Mouse (Mus musculus) liver, adult 2 months (tissue): Measurements from ENCODE around the gene Myh6. TPM values are rescaled to one million over a fixed set of nuclear protein-coding genes. Genes with fewer than 3 reads are reported as not detected.

ENCODE experiments used
- DNase-seq: peaks from one replicate; pipeline ENCODE4 v3.0.0-alpha.2; 2011; ENCODE audit warnings: low read depth, low spot score; ENCODE audit errors: extremely low read depth
- H3K27ac ChIP-seq: fragments of 200-500 bp; replicated peaks from 2 replicates; pipeline ENCODE4 v1.5.1; 2012; ENCODE audit warnings: low read depth, mild to moderate bottlenecking, control low read depth, inconsistent platforms, low read length; ENCODE audit not compliant: insufficient read depth
- H3K27me3 ChIP-seq: fragments of 200-500 bp; 2 replicates; pipeline ENCODE4 v1.6.1; 2012; ENCODE audit warnings: mild to moderate bottlenecking, moderate library complexity, low read length, inconsistent platforms; ENCODE audit not compliant: control insufficient read depth, insufficient read depth
- H3K36me3 ChIP-seq: fragments of 200-500 bp; 2 replicates; pipeline ENCODE4 v1.6.1; 2012; ENCODE audit warnings: low read length, inconsistent platforms; ENCODE audit not compliant: control insufficient read depth, insufficient read depth
- H3K4me1 ChIP-seq: fragments of 200-500 bp; 2 replicates; pipeline ENCODE4 v1.6.1; 2011; ENCODE audit warnings: low read length; ENCODE audit not compliant: control insufficient read depth, insufficient read depth
- H3K4me3 ChIP-seq: fragments of 200-500 bp; 2 replicates; pipeline ENCODE4 v1.5.1; 2011; ENCODE audit warnings: low read depth, mild to moderate bottlenecking, control low read depth, low read length, moderate library complexity; ENCODE audit not compliant: insufficient read depth
- H3K79me2 ChIP-seq: fragments of 200-500 bp; 2 replicates; pipeline ENCODE4 v1.6.1; 2012; ENCODE audit warnings: inconsistent platforms, mild to moderate bottlenecking, low read length, moderate library complexity; ENCODE audit not compliant: control insufficient read depth, insufficient read depth
- H3K9ac ChIP-seq: fragments of 200-500 bp; 2 replicates; pipeline ENCODE4 v1.6.1; 2012; ENCODE audit warnings: low read depth, mild to moderate bottlenecking, control low read depth, inconsistent platforms, low read length
- CTCF ChIP-seq: fragments of 200-500 bp; IDR thresholded peaks from 2 replicates; pipeline ENCODE4 v1.5.1; 2011; ENCODE audit warnings: low read depth, low read length, control low read depth
- POLR2A ChIP-seq: fragments of 200-500 bp; IDR thresholded peaks from 2 replicates; pipeline ENCODE4 v1.6.1; 2011; ENCODE audit warnings: low read length, control low read depth; ENCODE audit not compliant: insufficient read depth; ENCODE audit errors: extremely low read depth
- WGBS: fragments of 180-500 bp; shearing (Covaris S2); methylation state at CpG from one replicate; pipeline ENCODE4 v1.1.7; 2018; 5-methylcytosine and 5-hydroxymethylcytosine counted together
- polyA plus RNA-seq: library from polyadenylated mRNA; depleted of rRNA; stranded (reverse); fragments of >200 nt; gene quantifications from 2 replicates; pipeline ENCODE4 v1.2.3, GENCODE M21; 2012; rRNA removed
- total RNA-seq: library from RNA; depleted of rRNA; stranded (reverse); fragments of >200 nt; gene quantifications from 2 replicates; pipeline ENCODE4 v1.2.3, GENCODE M21; 2014; rRNA removed

Myh6 gene
- total and polyA plus RNA-seq, 2 experiments, result 0.02 TPM; not detected in 1

- Histone ChIP-seq H3K79me2 (no peaks in the 10 kb centered on the region), H3K27me3 (no peaks in the 10 kb centered on the region), H3K9ac (no peak overlapping the region), H3K36me3 (no peaks in the 10 kb centered on the region; the same call in 1 of the 2 replicates), H3K4me3 (no peak overlapping the region), H3K4me1 (peaks cover 1% of the 10 kb centered on the region; the same call in 1 of the 2 replicates), H3K27ac (no peak overlapping the region)
- WGBS, result 95% methylated on average over 4 of the region's 4 CpGs
- TF ChIP-seq POLR2A, result no peak
- no peak for TF ChIP-seq CTCF
- DNase-seq, result no peak
These were observed 63.1 kb downstream of the Myh6 start for GRCm38 (mm10) chr14:54903641-54904040.

GRCm38 (mm10) chr14:54900383-54900782, 66.3 kb downstream of the Myh6 start:
- 2% methylated on average over 3 of the region's 3 CpGs for WGBS
- TF ChIP-seq CTCF (peak; percentile 56), POLR2A (no peak)
- no peak overlapping the region for H3K4me3 ChIP-seq

GRCm38 (mm10) chr14:54897445-54897844, 69.3 kb downstream of the Myh6 start:
- 29% methylated on average over 2 of the region's 2 CpGs for WGBS
- peaks cover 8% of the 10 kb centered on the region for H3K4me1 ChIP-seq
- H3K27me3 ChIP-seq, result no peaks in the 10 kb centered on the region
- no peak for DNase-seq
- H3K4me3 ChIP-seq, result no peak overlapping the region
- no peak overlapping the region for H3K27ac ChIP-seq
- H3K79me2 ChIP-seq, result no peaks in the 10 kb centered on the region; the same call in 1 of the 2 replicates
- H3K36me3 ChIP-seq, result peaks cover 27% of the 10 kb centered on the region
- no peak overlapping the region for H3K9ac ChIP-seq
- no peak for TF ChIP-seq CTCF
- TF ChIP-seq POLR2A, result no peak

More at GRCm38 (mm10) chr14:54900383-54900782, 66.3 kb downstream of the Myh6 start:
- Histone ChIP-seq H3K27me3 (no peaks in the 10 kb centered on the region), H3K36me3 (peaks cover 26% of the 10 kb centered on the region), H3K9ac (no peak overlapping the region), H3K27ac (no peak overlapping the region), H3K4me1 (peaks cover 5% of the 10 kb centered on the region), H3K79me2 (no peaks in the 10 kb centered on the region)
- peak; percentile 80 for DNase-seq

GRCm38 (mm10) chr14:54894296-54895151, 72.2 kb downstream of the Myh6 start:
- H3K79me2 ChIP-seq, result no peaks in the 10 kb centered on the region; the same call in 1 of the 2 replicates
- peak overlapping the region; percentile 96 for H3K9ac ChIP-seq
- H3K36me3 ChIP-seq, result peaks cover 27% of the 10 kb centered on the region
- TF ChIP-seq CTCF (no peak), POLR2A (no peak)
- under 1% methylated on average over 53 of the region's 54 CpGs for WGBS
- no peaks in the 10 kb centered on the region for H3K27me3 ChIP-seq
- peak; percentile 78 for DNase-seq
- peak overlapping the region; percentile 92 for H3K27ac ChIP-seq
- peak overlapping the region; percentile 90 for H3K4me3 ChIP-seq
- H3K4me1 ChIP-seq, result peaks cover 7% of the 10 kb centered on the region

- Histone ChIP-seq H3K9ac (peak overlapping the region; percentile 96), H3K4me3 (peak overlapping the region; percentile 90), H3K4me1 (peaks cover 7% of the 10 kb centered on the region), H3K27ac (no peak overlapping the region), H3K36me3 (peaks cover 27% of the 10 kb centered on the region), H3K79me2 (no peaks in the 10 kb centered on the region; the same call in 1 of the 2 replicates), H3K27me3 (no peaks in the 10 kb centered on the region)
- peak; percentile 100 for DNase-seq
- WGBS, result under 1% methylated on average over 38 of the region's 38 CpGs
- TF ChIP-seq POLR2A, result peak; percentile 23; the same call in 1 of the 2 replicates
- TF ChIP-seq CTCF, result no peak
These were observed 73.0 kb downstream of the Myh6 start for GRCm38 (mm10) chr14:54893651-54894181.

- no peaks in the 10 kb centered on the region; the same call in 1 of the 2 replicates for H3K79me2 ChIP-seq
- 91% methylated on average over 3 of the region's 3 CpGs for WGBS
- peaks cover 7% of the 10 kb centered on the region for H3K4me1 ChIP-seq
- peak within 1 kb of the TSS; percentile 30; the same call in 1 of the 2 replicates for H3K27ac ChIP-seq
- no peak within 1 kb of the TSS for H3K9ac ChIP-seq
- no peak for DNase-seq
- H3K27me3 ChIP-seq, result no peaks in the 10 kb centered on the region
- TF ChIP-seq POLR2A (no peak), CTCF (no peak)
- peaks cover 19% of the 10 kb centered on the region for H3K36me3 ChIP-seq
- H3K4me3 ChIP-seq, result no peak within 1 kb of the TSS; the same call in 1 of the 2 replicates
These were observed 74.5 kb downstream of the Myh6 start, which contains the start of gene Pabpn1 for GRCm38 (mm10) chr14:54892200-54892599. Gene Pabpn1 (plus strand): TSS chr14:54892500.

Other genes starting within 250 kb of the Myh6 start
- gene Slc7a8, start 185.0 kb downstream of the Myh6 start, total RNA-seq, result 1.0 and 1.8 TPM in 2 replicates
- 2.2 and 2.9 TPM in 2 replicates for gene Slc7a8, start 185.0 kb downstream of the Myh6 start, polyA plus RNA-seq
- gene Rnf212b, start 152.8 kb downstream of the Myh6 start, total RNA-seq, result not detected in 2 replicates
- not detected in 2 replicates for gene Rnf212b, start 152.8 kb downstream of the Myh6 start, polyA plus RNA-seq
- 1.9 and 2.5 TPM in 2 replicates for gene Homez, start 96.0 kb downstream of the Myh6 start, total RNA-seq
- gene Homez, start 96.0 kb downstream of the Myh6 start, polyA plus RNA-seq, result 2.1 and 3.3 TPM in 2 replicates
- 4.9 and 6.4 TPM in 2 replicates for gene Ppp1r3e, start 89.4 kb downstream of the Myh6 start, total RNA-seq
- gene Ppp1r3e, start 89.4 kb downstream of the Myh6 start, polyA plus RNA-seq, result 7.5 and 8.7 TPM in 2 replicates
- 14.1 and 17.2 TPM in 2 replicates for gene Bcl2l2, start 83.5 kb downstream of the Myh6 start, total RNA-seq
- 17.3 and 19.5 TPM in 2 replicates for gene Bcl2l2, start 83.5 kb downstream of the Myh6 start, polyA plus RNA-seq
- gene Gm20521, start 83.5 kb downstream of the Myh6 start, total RNA-seq, result 0.13 TPM in 1 of 2 replicates, not detected in the other
- 7.9 TPM in 1 of 2 replicates, not detected in the other for gene Gm20521, start 83.5 kb downstream of the Myh6 start, polyA plus RNA-seq
- 29.7 and 37.8 TPM in 2 replicates for gene Pabpn1, start 74.4 kb downstream of the Myh6 start, total RNA-seq
- gene Pabpn1, start 74.4 kb downstream of the Myh6 start, polyA plus RNA-seq, result 65.4 and 89.4 TPM in 2 replicates
- 0.46 and 0.81 TPM in 2 replicates for gene Slc22a17, start 53.8 kb downstream of the Myh6 start, total RNA-seq
- gene Slc22a17, start 53.8 kb downstream of the Myh6 start, polyA plus RNA-seq, result 1.4 and 2.7 TPM in 2 replicates
- gene Efs, start 40.8 kb downstream of the Myh6 start, total RNA-seq, result under 0.01 and 0.20 TPM in 2 replicates
- 0.13 and 0.15 TPM in 2 replicates for gene Efs, start 40.8 kb downstream of the Myh6 start, polyA plus RNA-seq
- not detected in 2 replicates for gene Il25, start 34.2 kb downstream of the Myh6 start, total RNA-seq
- not detected in 2 replicates for gene Il25, start 34.2 kb downstream of the Myh6 start, polyA plus RNA-seq
- gene Cmtm5, start 30.7 kb downstream of the Myh6 start, total RNA-seq, result not detected in 2 replicates
- gene Cmtm5, start 30.7 kb downstream of the Myh6 start, polyA plus RNA-seq, result not detected in 2 replicates
- gene Gm17428, start 10.0 kb upstream of the Myh6 start, total RNA-seq, result not detected in 2 replicates
- gene Gm17428, start 10.0 kb upstream of the Myh6 start, polyA plus RNA-seq, result not detected in 2 replicates
- gene Myh7, start 27.7 kb upstream of the Myh6 start, total RNA-seq, result 1.5 TPM in 1 of 2 replicates, not detected in the other
- gene Myh7, start 27.7 kb upstream of the Myh6 start, polyA plus RNA-seq, result 0.02 TPM in 1 of 2 replicates, not detected in the other
- gene Ngdn, start 48.5 kb upstream of the Myh6 start, total RNA-seq, result 25.8 and 26.9 TPM in 2 replicates
- 6.9 and 8.1 TPM in 2 replicates for gene Ngdn, start 48.5 kb upstream of the Myh6 start, polyA plus RNA-seq
- 1.5 and 1.7 TPM in 2 replicates for gene Zfhx2, start 125.4 kb upstream of the Myh6 start, total RNA-seq
- 1.4 and 1.7 TPM in 2 replicates for gene Zfhx2, start 125.4 kb upstream of the Myh6 start, polyA plus RNA-seq
- 14.6 and 15.4 TPM in 2 replicates for gene Thtpa, start 127.9 kb upstream of the Myh6 start, total RNA-seq
- gene Thtpa, start 127.9 kb upstream of the Myh6 start, polyA plus RNA-seq, result 8.7 and 10.9 TPM in 2 replicates
- 4.9 and 5.4 TPM in 2 replicates for gene Ap1g2, start 139.7 kb upstream of the Myh6 start, total RNA-seq
- 8.7 and 15.6 TPM in 2 replicates for gene Ap1g2, start 139.7 kb upstream of the Myh6 start, polyA plus RNA-seq
- gene Jph4, start 150.0 kb upstream of the Myh6 start, total RNA-seq, result not detected in 2 replicates
- gene Jph4, start 150.0 kb upstream of the Myh6 start, polyA plus RNA-seq, result not detected in 2 replicates